Comparison of ENCODE assay signal across 8 mouse cellular contexts in the genomic region with DNA sequence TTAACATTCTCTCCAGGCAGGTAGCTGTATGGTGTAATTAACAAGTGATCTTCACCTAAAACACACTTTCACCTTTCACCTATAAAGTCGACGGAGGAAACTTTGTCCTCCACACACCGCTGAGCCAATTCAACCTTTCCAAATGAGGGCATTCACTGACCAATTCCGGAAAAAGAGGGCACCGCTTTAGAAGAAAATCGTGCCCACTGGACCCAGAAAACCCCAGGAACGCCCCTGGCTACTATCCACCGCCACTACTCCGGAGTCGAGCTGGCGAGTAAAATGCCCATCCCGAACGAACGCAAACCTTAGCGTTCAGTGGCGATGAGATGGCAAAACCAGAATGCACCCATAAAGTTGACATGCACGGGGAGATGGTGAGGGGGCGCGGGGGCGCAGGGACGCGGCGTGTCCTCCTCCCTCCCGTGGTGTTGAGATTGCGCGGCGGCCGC. TPM values are rescaled to one million over a fixed set of nuclear protein-coding genes. Genes with fewer than 3 reads are reported as not detected.
A peak's percentile ranks its signal among the peaks of the same experiment; 100 is the strongest.
DNase-seq lines count a peak whose midpoint lies in the region; ATAC-seq and TF ChIP-seq lines count a peak whose summit lies in the region.

No protein-coding gene starts in this region.

- peaks cover 32% of the 10 kb centered on the region for H3K4me1 ChIP-seq in G1E (ENCODE audit: insufficient read depth, low read depth, low read length)
- peaks cover 32% of the 10 kb centered on the region for H3K4me1 ChIP-seq in forebrain, embryonic 15.5 days
- H3K4me1 ChIP-seq in midbrain, embryonic 16.5 days (ENCODE audit: control insufficient read depth, insufficient read depth, low read length), result peaks cover 28% of the 10 kb centered on the region

- no peaks in the 10 kb centered on the region for H3K9me3 ChIP-seq in G1E (replicated peaks)
- H3K9me3 ChIP-seq in forebrain, embryonic 15.5 days, result no peaks in the 10 kb centered on the region
- H3K9me3 ChIP-seq in midbrain, embryonic 16.5 days (replicated peaks; ENCODE audit: control insufficient read depth, low read length, poor library complexity, severe bottlenecking), result no peaks in the 10 kb centered on the region

- peak overlapping the region; percentile 80 for H3K9ac ChIP-seq in forebrain, embryonic 15.5 days (replicated peaks)
- H3K9ac ChIP-seq in midbrain, embryonic 16.5 days (ENCODE audit: low read depth, low read length), result peak overlapping the region; percentile 96

- WGBS in forebrain, embryonic 15.5 days, result under 1% methylated on average over 28 of the region's 28 CpGs
- 1% methylated on average over 28 of the region's 28 CpGs for WGBS in midbrain, embryonic 16.5 days

- DNase-seq in 3T3-L1 (ENCODE audit: low read depth, low spot score) (peak; percentile 60), G1E (ENCODE audit: low spot score) (no peak)
- DNase-seq in kidney, postnatal 10 days, result peak; percentile 66
- DNase-seq in gastrocnemius, adult 8-10 months (ENCODE audit: low spot score in 2 of 2), result no peak
- DNase-seq in urinary bladder, adult 18-20 months (ENCODE audit: low spot score in 2 of 2), result no peak
- no peak for DNase-seq in frontal cortex, adult 2 months (ENCODE audit: extremely low spot score in 1 of 2, low spot score in 1 of 2)

- 0 out of 2 replicates have a peak, but pooled peaks have one; percentile 25 for ATAC-seq in G1E (ENCODE audit: extremely low read depth, insufficient number of reproducible peaks, low FRiP score, poor library complexity, severe bottlenecking)
- no peak for ATAC-seq in forebrain, embryonic 15.5 days (replicated peaks)
- no peak for ATAC-seq in midbrain, embryonic 16.5 days

- peak overlapping the region; percentile 72 for H3K4me2 ChIP-seq in forebrain, embryonic 15.5 days (replicated peaks)
- H3K4me2 ChIP-seq in midbrain, embryonic 16.5 days (ENCODE audit: low read length), result peak overlapping the region; percentile 72

- peak overlapping the region; percentile 97 for H3K27ac ChIP-seq in forebrain, embryonic 15.5 days (replicated peaks)
- H3K27ac ChIP-seq in midbrain, embryonic 16.5 days (ENCODE audit: low read length), result peak overlapping the region; percentile 98

- peaks cover 14% of the 10 kb centered on the region for H3K36me3 ChIP-seq in G1E (replicated peaks)
- H3K36me3 ChIP-seq in forebrain, embryonic 15.5 days, result no peaks in the 10 kb centered on the region
- no peaks in the 10 kb centered on the region for H3K36me3 ChIP-seq in midbrain, embryonic 16.5 days (ENCODE audit: control insufficient read depth, insufficient read depth, low read length)

- H3K27me3 ChIP-seq in G1E (ENCODE audit: insufficient read depth, low read length), result no peaks in the 10 kb centered on the region
- H3K27me3 ChIP-seq in forebrain, embryonic 15.5 days, result no peaks in the 10 kb centered on the region
- H3K27me3 ChIP-seq in midbrain, embryonic 16.5 days (ENCODE audit: control insufficient read depth, insufficient read depth, low read depth, low read length), result no peaks in the 10 kb centered on the region

- peak overlapping the region; percentile 96 for H3K4me3 ChIP-seq in G1E (ENCODE audit: low read depth, low read length)
- peak overlapping the region; percentile 69 for H3K4me3 ChIP-seq in forebrain, embryonic 15.5 days
- H3K4me3 ChIP-seq in midbrain, embryonic 16.5 days (ENCODE audit: low read depth, low read length), result peak overlapping the region; percentile 89

- TF ChIP-seq CTCF in G1E (IDR thresholded peaks at IDR 0.05; ENCODE audit: low read depth, low read length), result no peak

RNA-seq across cellular contexts. Expression of gene Abcd3, which starts 0.7 kb away (rescaled TPM):
- total RNA-seq in G1E (2014; fragmentation: Nextera tagmentation) (15.8 and 20.7 TPM in 2 replicates), G1E (2017) (14.3 and 20.4 TPM in 2 replicates)
- 42.0 and 49.7 TPM in 2 replicates for polyA plus RNA-seq in G1E (2012)
- polyA plus RNA-seq in forebrain, embryonic 15.5 days (2015; fragmentation: Nextera tagmentation; extraction: Ambion mirVana), result 68.9 and 70.3 TPM in 2 replicates
- 74.5 and 78.9 TPM in 2 replicates for polyA plus RNA-seq in midbrain, embryonic 16.5 days (2015; fragmentation: Nextera tagmentation; extraction: Ambion mirVana)
- total RNA-seq in gastrocnemius, adult 8-10 months (2022), result 10 to 100 TPM; 33.2 to 39.3 (median 34.6) TPM
- 36.4 and 38.3 TPM in 2 replicates for polyA plus RNA-seq in frontal cortex, adult 2 months (2012; rRNA removed)

Comparison
In these comparisons a context has a peak if more than half of its experiments do, and no peak if none do; other contexts are left out.
1. DNase-seq: peak in 3T3-L1 (single experiment) and kidney, postnatal 10 days (single experiment); none in G1E (single experiment), gastrocnemius, adult 8-10 months (0 of 2), urinary bladder, adult 18-20 months (0 of 2) and frontal cortex, adult 2 months (0 of 2).
2. Peak in every context shown above with its lines, with median percentiles within 50 percentile points of each other: H3K4me3 ChIP-seq.